Mouse (Mus musculus): ENCODE data around the gene Snd1. TPM values are rescaled to one million over a fixed set of nuclear protein-coding genes. Genes with fewer than 3 reads are reported as not detected.

Snd1 gene
- polyA plus RNA-seq, 1 experiment = 190 TPM

DNA sequence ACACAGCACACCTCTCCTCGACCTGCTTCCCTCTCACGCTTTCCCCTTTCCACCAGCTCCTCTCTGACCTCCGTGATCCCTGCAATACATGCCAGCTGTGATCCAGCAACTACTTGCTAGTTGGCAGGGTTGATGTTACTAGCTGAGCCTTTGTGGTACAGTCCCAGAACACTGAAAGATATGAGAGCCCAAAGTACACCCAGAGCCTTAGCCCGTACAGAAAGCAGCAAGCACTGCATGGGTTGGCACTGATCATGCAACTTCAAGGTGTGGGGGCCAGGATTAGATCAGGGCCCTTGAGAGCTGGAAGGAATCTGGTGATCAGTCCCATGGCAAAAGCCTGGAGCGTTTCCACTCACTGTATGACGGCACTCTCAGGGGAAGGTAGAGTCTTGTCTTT, 372.7 kb downstream of the Snd1 start:
- H3K79me2 ChIP-seq (ENCODE audit: control insufficient read depth, insufficient read depth) = peaks cover 10% of the 10 kb centered on the region
- H3K4me3 ChIP-seq = no peak overlapping the region
- TF ChIP-seq MYOD1 (IDR thresholded peaks at IDR 0.05; ENCODE audit: control insufficient read depth in 1 of 3, insufficient read length in 2 of 3, low read depth in 2 of 3) (no peak), TCF12 (IDR thresholded peaks at IDR 0.05; ENCODE audit: insufficient read depth, poor library complexity, severe bottlenecking) (no peak), TCF3 (IDR thresholded peaks at IDR 0.05; ENCODE audit: insufficient read length, low read depth) (no peak), REST (IDR thresholded peaks at IDR 0.05; ENCODE audit: insufficient read depth, insufficient read length) (no peak), MAX (IDR thresholded peaks at IDR 0.05; ENCODE audit: low read depth) (no peak), USF1 (IDR thresholded peaks at IDR 0.05; ENCODE audit: low read depth) (no peak)
- H3K27me3 ChIP-seq (ENCODE audit: control insufficient read depth, insufficient read depth, insufficient read length) = no peaks in the 10 kb centered on the region
- no peaks in the 10 kb centered on the region for H3K36me3 ChIP-seq (ENCODE audit: control insufficient read depth, insufficient read depth)
- no peak overlapping the region for H3ac ChIP-seq (ENCODE audit: control insufficient read depth, insufficient read length)
- peak overlapping the region; percentile 16 for H3K4me2 ChIP-seq (ENCODE audit: low read depth)

GRCm38 (mm10) chr6:28848285-28848794, 373.4 kb downstream of the Snd1 start:
- TF ChIP-seq POLR2AphosphoS2 (IDR thresholded peaks at IDR 0.05; ENCODE audit: insufficient read length, low read depth) = no peak
- H3K36me3 ChIP-seq (ENCODE audit: control insufficient read depth, insufficient read depth) = no peaks in the 10 kb centered on the region

DNA sequence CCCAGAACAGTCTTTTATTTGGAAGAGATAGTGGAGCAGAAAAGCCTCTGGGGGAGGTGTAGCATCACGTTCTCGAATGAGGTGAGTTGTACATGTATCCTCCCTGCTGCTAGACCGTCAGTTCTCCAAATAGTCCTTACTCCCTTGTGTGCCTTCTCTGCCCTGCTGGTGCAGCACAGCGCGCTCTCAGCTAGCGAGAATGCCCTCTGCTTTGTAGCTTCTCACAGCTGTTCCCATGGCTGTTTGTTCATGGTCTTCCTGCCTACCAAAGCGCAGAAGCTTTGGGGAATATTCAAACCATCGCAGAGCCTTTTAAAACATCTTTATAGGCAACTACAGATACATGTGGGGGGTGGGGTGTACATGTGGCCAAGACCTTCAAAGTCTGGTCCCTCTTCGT, 374.0 kb downstream of the Snd1 start:
- H3K4me2 ChIP-seq (ENCODE audit: low read depth) = no peak overlapping the region
- no peaks in the 10 kb centered on the region for H3K27me3 ChIP-seq (ENCODE audit: control insufficient read depth, insufficient read depth, insufficient read length)
- no peaks in the 10 kb centered on the region for H3K36me3 ChIP-seq (ENCODE audit: control insufficient read depth, insufficient read depth)
- H3K79me2 ChIP-seq (ENCODE audit: control insufficient read depth, insufficient read depth) = peaks cover 10% of the 10 kb centered on the region
- H3ac ChIP-seq (ENCODE audit: control insufficient read depth, insufficient read length) = no peak overlapping the region
- H3K4me3 ChIP-seq = no peak overlapping the region
- TF ChIP-seq REST (IDR thresholded peaks at IDR 0.05; ENCODE audit: insufficient read depth, insufficient read length) (no peak), MYOG (IDR thresholded peaks at IDR 0.05; ENCODE audit: control insufficient read depth in 1 of 3, insufficient read depth in 1 of 3, insufficient read length in 2 of 3, low read depth in 2 of 3) (peak in 1 of 3 experiments; percentile 57), POLR2A (IDR thresholded peaks at IDR 0.05; ENCODE audit: insufficient read length, low read depth) (no peak), MAX (IDR thresholded peaks at IDR 0.05; ENCODE audit: low read depth) (no peak), SRF (IDR thresholded peaks at IDR 0.05; ENCODE audit: control insufficient read depth, insufficient read length, low read depth) (no peak), E2F4 (IDR thresholded peaks at IDR 0.05; ENCODE audit: insufficient read depth) (no peak), CEBPB (IDR thresholded peaks at IDR 0.05; ENCODE audit: insufficient read depth, poor library complexity, severe bottlenecking) (no peak), USF1 (IDR thresholded peaks at IDR 0.05; ENCODE audit: low read depth) (no peak), TCF12 (IDR thresholded peaks at IDR 0.05; ENCODE audit: insufficient read depth, poor library complexity, severe bottlenecking) (no peak), POLR2AphosphoS2 (IDR thresholded peaks at IDR 0.05; ENCODE audit: insufficient read length, low read depth) (no peak), TCF3 (IDR thresholded peaks at IDR 0.05; ENCODE audit: insufficient read length, low read depth) (no peak), MYOD1 (IDR thresholded peaks at IDR 0.05; ENCODE audit: control insufficient read depth in 1 of 3, insufficient read length in 2 of 3, low read depth in 2 of 3) (peak in 2 of 3 experiments; percentile 5 to 16)

More at GRCm38 (mm10) chr6:28848285-28848794, 373.4 kb downstream of the Snd1 start:
- Histone ChIP-seq H3K4me2 (ENCODE audit: low read depth) (peak overlapping the region; percentile 30), H3K79me2 (ENCODE audit: control insufficient read depth, insufficient read depth) (peaks cover 10% of the 10 kb centered on the region), H3K4me3 (no peak overlapping the region), H3K27me3 (ENCODE audit: control insufficient read depth, insufficient read depth, insufficient read length) (no peaks in the 10 kb centered on the region), H3ac (ENCODE audit: control insufficient read depth, insufficient read length) (no peak overlapping the region)

DNA sequence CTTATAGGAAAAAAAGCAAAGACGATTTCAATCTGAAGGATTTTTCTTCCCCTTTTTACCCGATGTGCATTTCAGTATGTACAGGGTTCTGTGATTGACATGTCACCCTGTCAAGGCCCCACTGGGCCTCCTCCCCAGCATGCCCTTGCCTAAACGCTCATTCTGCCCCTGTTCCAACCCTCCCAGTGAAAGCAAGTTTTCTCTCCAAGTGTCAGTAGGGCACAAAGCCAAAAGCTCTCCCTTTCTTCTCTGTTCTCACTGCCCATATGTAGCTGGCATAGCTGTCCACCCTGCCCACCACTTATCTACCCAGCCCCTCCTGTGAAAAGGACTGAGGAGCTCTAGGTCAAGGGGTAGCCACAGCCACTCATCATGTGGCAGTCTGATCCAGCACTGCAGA, 374.4 kb downstream of the Snd1 start:
- H3K36me3 ChIP-seq (ENCODE audit: control insufficient read depth, insufficient read depth) = no peaks in the 10 kb centered on the region
- no peak overlapping the region for H3K4me2 ChIP-seq (ENCODE audit: low read depth)
- H3ac ChIP-seq (ENCODE audit: control insufficient read depth, insufficient read length) = no peak overlapping the region
- TF ChIP-seq MYOD1 (IDR thresholded peaks at IDR 0.05; ENCODE audit: control insufficient read depth in 1 of 3, insufficient read length in 2 of 3, low read depth in 2 of 3) = no peak
- no peak for TF ChIP-seq SRF (IDR thresholded peaks at IDR 0.05; ENCODE audit: control insufficient read depth, insufficient read length, low read depth)
- TF ChIP-seq USF1 (IDR thresholded peaks at IDR 0.05; ENCODE audit: low read depth) = no peak
- TF ChIP-seq TCF3 (IDR thresholded peaks at IDR 0.05; ENCODE audit: insufficient read length, low read depth) = no peak
- no peak for TF ChIP-seq MAX (IDR thresholded peaks at IDR 0.05; ENCODE audit: low read depth)
- TF ChIP-seq E2F4 (IDR thresholded peaks at IDR 0.05; ENCODE audit: insufficient read depth) = no peak
- no peak for TF ChIP-seq TCF12 (IDR thresholded peaks at IDR 0.05; ENCODE audit: insufficient read depth, poor library complexity, severe bottlenecking)
- TF ChIP-seq POLR2A (IDR thresholded peaks at IDR 0.05; ENCODE audit: insufficient read length, low read depth) = no peak
- TF ChIP-seq CEBPB (IDR thresholded peaks at IDR 0.05; ENCODE audit: insufficient read depth, poor library complexity, severe bottlenecking) = no peak
- no peak for TF ChIP-seq POLR2AphosphoS2 (IDR thresholded peaks at IDR 0.05; ENCODE audit: insufficient read length, low read depth)
- no peak for TF ChIP-seq REST (IDR thresholded peaks at IDR 0.05; ENCODE audit: insufficient read depth, insufficient read length)
- no peak for TF ChIP-seq MYOG (IDR thresholded peaks at IDR 0.05; ENCODE audit: control insufficient read depth in 1 of 3, insufficient read depth in 1 of 3, insufficient read length in 2 of 3, low read depth in 2 of 3)
- no peaks in the 10 kb centered on the region for H3K27me3 ChIP-seq (ENCODE audit: control insufficient read depth, insufficient read depth, insufficient read length)
- no peak overlapping the region for H3K4me3 ChIP-seq
- peaks cover 10% of the 10 kb centered on the region for H3K79me2 ChIP-seq (ENCODE audit: control insufficient read depth, insufficient read depth)

DNA sequence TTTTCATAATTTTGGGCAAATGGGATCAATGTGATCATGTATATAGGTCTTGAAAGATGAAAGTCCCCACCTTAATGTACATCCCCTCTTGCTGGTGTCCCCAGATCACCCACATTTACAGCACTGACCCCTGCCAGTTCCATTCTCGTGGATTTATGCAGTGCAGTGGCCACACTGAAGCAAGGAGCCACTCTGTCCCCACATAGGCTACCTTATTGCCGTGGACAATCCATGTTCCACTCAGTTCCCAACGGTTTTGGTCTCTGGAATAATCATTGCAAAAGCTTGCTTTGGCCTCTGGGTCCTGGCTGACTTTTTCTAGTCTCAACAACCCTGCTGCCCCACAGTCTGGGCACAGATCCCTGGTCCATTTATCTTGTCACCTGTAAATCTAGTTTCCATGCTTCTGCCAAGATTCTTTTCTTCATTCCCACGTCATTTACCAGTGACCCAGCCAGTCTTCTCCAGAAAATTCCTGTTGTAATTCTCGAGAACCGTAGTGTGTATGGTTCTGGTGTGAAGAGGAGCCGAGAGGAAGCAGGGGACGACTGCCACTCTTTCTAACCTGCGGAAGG, 375.5 kb downstream of the Snd1 start:
- Histone ChIP-seq H3K4me2 (ENCODE audit: low read depth) (no peak overlapping the region), H3K36me3 (ENCODE audit: control insufficient read depth, insufficient read depth) (no peaks in the 10 kb centered on the region), H3ac (ENCODE audit: control insufficient read depth, insufficient read length) (no peak overlapping the region), H3K27me3 (ENCODE audit: control insufficient read depth, insufficient read depth, insufficient read length) (no peaks in the 10 kb centered on the region), H3K79me2 (ENCODE audit: control insufficient read depth, insufficient read depth) (peaks cover 10% of the 10 kb centered on the region), H3K4me3 (no peak overlapping the region)
- no peak for TF ChIP-seq CEBPB (IDR thresholded peaks at IDR 0.05; ENCODE audit: insufficient read depth, poor library complexity, severe bottlenecking)
- no peak for TF ChIP-seq POLR2AphosphoS2 (IDR thresholded peaks at IDR 0.05; ENCODE audit: insufficient read length, low read depth)
- no peak for TF ChIP-seq TCF3 (IDR thresholded peaks at IDR 0.05; ENCODE audit: insufficient read length, low read depth)
- no peak for TF ChIP-seq MAX (IDR thresholded peaks at IDR 0.05; ENCODE audit: low read depth)
- TF ChIP-seq TCF12 (IDR thresholded peaks at IDR 0.05; ENCODE audit: insufficient read depth, poor library complexity, severe bottlenecking) = no peak
- no peak for TF ChIP-seq SRF (IDR thresholded peaks at IDR 0.05; ENCODE audit: control insufficient read depth, insufficient read length, low read depth)

Measured in myocyte (in vitro differentiated cells).